Mouse (Mus musculus) liver, postnatal 0 days (tissue): ENCODE results near the gene Btnl6. TPM values are rescaled to one million over a fixed set of nuclear protein-coding genes. Genes with fewer than 3 reads are reported as not detected.

Experiments used
- ATAC-seq: fragments of 200-750 bp; cut with Nextera tagmentation; 2 replicates; pipeline ENCODE4 v1.8.0; 2017; ENCODE audit warnings: mild to moderate bottlenecking, moderate library complexity
- DNase-seq: peaks from one replicate; pipeline ENCODE4 v3.0.0-alpha.2; 2016
- H3K27ac ChIP-seq: fragments of 300-500 bp; sonication (generic); 2 replicates; pipeline ENCODE4 v1.5.1; 2014; ENCODE audit warnings: antibody characterized with exemption, moderate library complexity, mild to moderate bottlenecking, low read depth
- H3K27me3 ChIP-seq: fragments of 300-500 bp; sonication (generic); 2 replicates; pipeline ENCODE4 v1.6.1; 2014; ENCODE audit warnings: low read length, control low read depth, mixed read lengths; ENCODE audit not compliant: insufficient read depth
- H3K36me3 ChIP-seq: fragments of 300-500 bp; sonication (generic); replicated peaks from 2 replicates; pipeline ENCODE4 v1.6.1; 2014; ENCODE audit warnings: mild to moderate bottlenecking, control low read depth, low read length, moderate library complexity, mixed read lengths; ENCODE audit not compliant: insufficient read depth
- H3K4me1 ChIP-seq: fragments of 300-500 bp; sonication (generic); 2 replicates; pipeline ENCODE4 v1.6.1; 2014; ENCODE audit warnings: antibody characterized with exemption, mild to moderate bottlenecking, control low read depth; ENCODE audit not compliant: insufficient read depth
- H3K4me2 ChIP-seq: fragments of 300-500 bp; sonication (generic); 2 replicates; pipeline ENCODE4 v1.6.1; 2014; ENCODE audit warnings: low read depth, mild to moderate bottlenecking, low read length, moderate library complexity, mixed read lengths
- H3K4me3 ChIP-seq: fragments of 300-500 bp; sonication (generic); 2 replicates; pipeline ENCODE4 v1.5.1; 2014; ENCODE audit warnings: low read depth, low read length
- H3K9ac ChIP-seq: fragments of 300-500 bp; sonication (generic); replicated peaks from 2 replicates; pipeline ENCODE4 v1.6.1; 2014; ENCODE audit warnings: mild to moderate bottlenecking, moderate library complexity
- H3K9me3 ChIP-seq: fragments of 300-500 bp; sonication (generic); 2 replicates; pipeline ENCODE4 v1.6.1; 2016; ENCODE audit warnings: mild to moderate bottlenecking, control low read depth, low read length, mixed read lengths
- CTCF ChIP-seq: sonication (generic); IDR thresholded peaks from 2 replicates; pipeline ENCODE4 v1.5.1; 2016; ENCODE audit warnings: antibody characterized with exemption, low read depth
- EP300 ChIP-seq: IDR thresholded peaks from 2 replicates; pipeline ENCODE4 v1.6.1; 2016; ENCODE audit warnings: antibody characterized with exemption, low read depth, mild to moderate bottlenecking
- WGBS: fragments of 180-500 bp; shearing (Covaris S2); extraction: QIAGEN DNeasy Blood & Tissue Kit; methylation state at CpG from one replicate; pipeline ENCODE4 v1.1.7; 2014; ENCODE audit not compliant: insufficient replicate concordance; 5-methylcytosine and 5-hydroxymethylcytosine counted together
- polyA plus RNA-seq: library from polyadenylated mRNA; unstranded; fragments of >200 nt; fragmentation: Nextera tagmentation; extraction: Ambion mirVana; gene quantifications from 2 replicates; pipeline ENCODE4 v1.2.1, GENCODE M21; 2015

The Btnl6 gene
- polyA plus RNA-seq, 1 experiment from 2014 or later: not detected

DNA sequence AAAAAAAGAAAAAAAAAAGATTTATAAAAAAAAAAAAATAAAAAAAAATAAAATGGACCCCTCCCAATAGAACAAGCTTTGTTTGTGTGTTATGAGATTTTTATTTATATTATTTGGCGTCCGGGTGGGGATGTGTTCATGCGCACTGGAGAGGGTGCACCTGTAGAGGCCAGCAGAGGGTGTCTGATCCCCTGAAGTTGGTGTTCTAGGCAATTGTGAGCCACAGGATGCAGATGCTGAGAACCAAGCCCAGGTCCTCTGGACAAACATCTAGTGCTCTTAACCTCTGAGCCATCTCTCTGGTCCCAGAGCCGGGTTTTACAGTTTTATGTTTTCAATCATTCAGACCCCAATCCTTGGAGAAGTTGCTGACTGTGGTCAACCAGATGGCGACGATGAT, 43.3 kb upstream of the Btnl6 start:
- no peak for TF ChIP-seq EP300
- TF ChIP-seq CTCF: no peak
- 85% methylated on average over 6 of the region's 6 CpGs for WGBS
- Histone ChIP-seq H3K27me3 (no peaks in the 10 kb centered on the region), H3K4me1 (0 out of 2 replicates have a peak, but pooled peaks cover 3% of the 10 kb centered on the region), H3K9me3 (no peaks in the 10 kb centered on the region), H3K27ac (no peak overlapping the region), H3K4me3 (no peak overlapping the region), H3K4me2 (0 out of 2 replicates have a peak overlapping the region, but pooled peaks have one; percentile 55), H3K36me3 (no peaks in the 10 kb centered on the region), H3K9ac (no peak overlapping the region)
- ATAC-seq (no peak), DNase-seq (no peak)

DNA sequence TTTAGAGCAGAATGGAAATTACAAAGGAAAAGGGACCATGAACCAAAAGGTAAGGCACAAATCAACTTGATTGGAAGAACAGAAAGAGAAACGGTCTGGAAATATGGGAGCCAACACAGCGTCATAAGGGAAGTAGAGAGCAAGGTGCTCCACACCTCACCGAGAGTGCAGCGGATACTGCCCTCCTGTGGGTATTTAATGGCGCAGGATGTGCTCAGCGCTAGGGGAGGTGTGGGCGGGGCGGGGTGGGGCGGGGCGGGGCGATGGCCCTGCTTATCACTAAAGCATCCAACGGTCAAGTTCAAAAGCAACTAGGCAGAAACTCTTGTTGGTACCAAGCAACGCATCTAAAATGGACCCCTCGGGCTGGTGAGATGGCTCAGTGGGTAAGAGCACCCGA, 42.7 kb upstream of the Btnl6 start:
- no peak overlapping the region for H3K9ac ChIP-seq
- 37% methylated on average over 15 of the region's 15 CpGs for WGBS
- H3K27me3 ChIP-seq: no peaks in the 10 kb centered on the region
- TF ChIP-seq CTCF (peak; percentile 40), EP300 (no peak)
- no peaks in the 10 kb centered on the region for H3K9me3 ChIP-seq
- H3K36me3 ChIP-seq: no peaks in the 10 kb centered on the region
- H3K4me3 ChIP-seq: no peak overlapping the region
- no peak overlapping the region for H3K4me2 ChIP-seq
- no peak for ATAC-seq
- DNase-seq: peak; percentile 42
- H3K27ac ChIP-seq: no peak overlapping the region
- H3K4me1 ChIP-seq: 0 out of 2 replicates have a peak, but pooled peaks cover 3% of the 10 kb centered on the region

DNA sequence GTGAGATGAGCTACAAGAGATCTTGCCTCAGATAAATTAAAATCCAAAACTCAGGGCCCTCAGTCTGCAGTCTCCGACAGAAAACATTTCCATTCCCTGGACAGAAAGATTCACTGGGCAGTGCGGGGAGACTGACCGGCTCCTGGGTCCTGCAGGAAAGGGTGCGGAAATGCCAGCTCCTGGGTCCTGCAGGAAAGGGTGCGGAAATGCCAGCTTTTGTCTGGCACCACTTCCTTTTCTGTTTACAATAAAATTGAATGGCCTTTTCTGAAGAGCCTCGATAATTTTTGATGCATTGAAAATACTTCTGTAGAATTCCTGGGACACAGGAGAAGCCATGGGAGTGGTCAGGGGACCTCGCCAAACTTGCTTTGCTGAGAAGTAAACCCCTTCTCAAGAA, 42.0 kb upstream of the Btnl6 start:
- Histone ChIP-seq H3K4me3 (no peak overlapping the region), H3K27me3 (no peaks in the 10 kb centered on the region), H3K9me3 (no peaks in the 10 kb centered on the region), H3K4me1 (0 out of 2 replicates have a peak, but pooled peaks cover 3% of the 10 kb centered on the region), H3K36me3 (no peaks in the 10 kb centered on the region), H3K4me2 (no peak overlapping the region), H3K9ac (no peak overlapping the region), H3K27ac (no peak overlapping the region)
- TF ChIP-seq CTCF (no peak), EP300 (no peak)
- WGBS: 80% methylated on average over 7 of the region's 7 CpGs
- DNase-seq: no peak
- ATAC-seq: no peak

DNA sequence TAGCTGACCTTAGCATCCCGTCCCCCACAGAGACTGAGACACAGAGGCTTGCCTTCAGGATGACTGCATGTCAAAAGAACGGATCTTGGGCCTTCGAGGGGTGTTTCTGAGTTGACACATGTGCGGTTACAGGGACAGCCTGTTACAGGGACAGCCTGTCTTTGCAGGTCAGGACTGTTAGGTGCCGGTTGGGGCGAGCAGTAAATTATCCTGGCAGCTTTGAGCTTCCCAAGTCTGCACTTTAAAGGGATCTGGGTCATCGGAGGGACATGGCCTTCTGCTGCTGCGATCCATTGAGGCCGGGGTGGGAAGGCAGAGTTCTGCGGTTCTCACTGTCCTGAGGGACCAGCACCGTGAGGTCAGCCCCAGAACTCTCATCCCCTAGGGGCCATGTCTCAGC, 40.3 kb upstream of the Btnl6 start:
- no peak for TF ChIP-seq EP300
- no peak for TF ChIP-seq CTCF
- H3K9ac ChIP-seq: no peak overlapping the region
- H3K9me3 ChIP-seq: no peaks in the 10 kb centered on the region
- ATAC-seq (no peak), DNase-seq (no peak)
- no peak overlapping the region for H3K27ac ChIP-seq
- H3K4me3 ChIP-seq: no peak overlapping the region
- 65% methylated on average over 11 of the region's 11 CpGs for WGBS
- no peak overlapping the region for H3K4me2 ChIP-seq
- no peaks in the 10 kb centered on the region for H3K36me3 ChIP-seq
- H3K27me3 ChIP-seq: no peaks in the 10 kb centered on the region
- 0 out of 2 replicates have a peak, but pooled peaks cover 3% of the 10 kb centered on the region for H3K4me1 ChIP-seq

DNA sequence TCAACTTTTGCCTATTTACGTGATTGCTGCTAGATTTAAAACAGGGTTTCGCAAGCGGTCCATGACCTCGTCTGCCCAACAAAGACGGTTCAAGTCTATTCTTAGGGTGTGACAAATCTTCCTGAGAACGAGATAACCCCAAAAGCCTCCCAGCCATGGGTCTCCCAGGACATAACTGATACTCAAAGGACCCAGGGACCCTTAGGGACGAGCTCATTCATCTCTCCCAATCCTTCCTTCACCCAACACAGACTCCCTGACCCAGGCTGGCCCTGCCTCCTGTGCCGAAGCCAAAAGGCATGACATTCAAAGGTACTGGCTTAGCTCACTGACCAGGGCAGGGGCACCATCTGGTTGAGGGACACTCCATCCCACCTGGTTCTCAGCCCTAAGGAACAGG, 39.3 kb upstream of the Btnl6 start:
- H3K4me3 ChIP-seq: no peak overlapping the region
- no peak overlapping the region for H3K27ac ChIP-seq
- H3K4me1 ChIP-seq: 0 out of 2 replicates have a peak, but pooled peaks cover 3% of the 10 kb centered on the region
- no peaks in the 10 kb centered on the region for H3K36me3 ChIP-seq
- no peak for TF ChIP-seq EP300
- TF ChIP-seq CTCF: no peak
- H3K27me3 ChIP-seq: no peaks in the 10 kb centered on the region
- H3K9me3 ChIP-seq: no peaks in the 10 kb centered on the region
- H3K9ac ChIP-seq: no peak overlapping the region
- no peak for ATAC-seq
- no peak overlapping the region for H3K4me2 ChIP-seq
- WGBS: 48% methylated on average over 8 of the region's 8 CpGs
- DNase-seq: no peak

DNA sequence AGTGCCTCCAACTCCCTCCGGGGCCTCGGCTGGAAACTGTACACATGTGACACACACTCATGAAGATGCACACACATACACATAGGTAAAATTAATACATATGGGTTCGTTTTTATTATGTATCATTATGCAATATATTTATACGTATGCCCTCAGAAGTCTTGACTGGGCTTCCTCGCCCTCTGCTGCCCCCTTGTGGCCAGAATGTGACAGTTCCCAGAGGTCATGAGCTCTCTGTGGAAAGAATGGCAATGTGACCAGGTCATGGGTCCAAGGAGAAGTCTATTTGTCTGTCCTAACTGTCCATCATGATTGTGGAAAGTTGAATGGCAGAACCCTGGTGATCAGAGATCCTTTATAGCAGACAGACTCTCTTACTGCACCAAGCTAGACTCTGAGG, 38.3 kb upstream of the Btnl6 start:
- peak; percentile 93 for TF ChIP-seq CTCF
- TF ChIP-seq EP300: no peak
- Histone ChIP-seq H3K27ac (no peak overlapping the region), H3K9me3 (no peaks in the 10 kb centered on the region), H3K4me2 (no peak overlapping the region), H3K4me3 (no peak overlapping the region), H3K36me3 (no peaks in the 10 kb centered on the region), H3K27me3 (no peaks in the 10 kb centered on the region), H3K9ac (no peak overlapping the region), H3K4me1 (0 out of 2 replicates have a peak, but pooled peaks cover 3% of the 10 kb centered on the region)
- peak; percentile 69; the same call in 1 of the 2 replicates for ATAC-seq
- WGBS: 23% methylated on average over 5 of the region's 5 CpGs
- DNase-seq: peak; percentile 87

DNA sequence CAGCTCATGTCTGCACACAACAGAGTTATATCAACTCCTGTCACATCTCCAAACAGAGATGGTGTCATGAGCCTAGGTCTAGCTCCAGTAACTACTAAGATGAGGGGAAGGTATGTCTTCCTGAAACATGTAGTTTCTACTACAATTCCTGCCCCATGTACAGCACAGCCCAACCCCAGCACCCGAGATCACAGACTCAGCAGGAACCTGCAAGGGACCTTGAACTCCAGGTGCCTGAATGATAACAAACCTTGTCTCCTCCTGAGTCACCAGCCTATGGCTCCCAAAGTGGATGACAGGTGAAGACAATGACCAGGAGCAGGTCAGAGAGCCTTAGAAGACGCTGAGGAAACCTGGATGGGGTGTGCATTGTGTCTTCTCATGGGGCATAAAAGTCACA, 32.7 kb upstream of the Btnl6 start:
- no peak for DNase-seq
- H3K4me2 ChIP-seq: no peak overlapping the region
- WGBS: 67% methylated on average over 2 of the region's 2 CpGs
- H3K9ac ChIP-seq: no peak overlapping the region
- TF ChIP-seq EP300: no peak
- no peak for TF ChIP-seq CTCF
- no peaks in the 10 kb centered on the region for H3K36me3 ChIP-seq
- H3K4me3 ChIP-seq: no peak overlapping the region
- H3K27ac ChIP-seq: no peak overlapping the region
- ATAC-seq: no peak
- no peaks in the 10 kb centered on the region for H3K4me1 ChIP-seq
- no peaks in the 10 kb centered on the region for H3K27me3 ChIP-seq
- H3K9me3 ChIP-seq: no peaks in the 10 kb centered on the region
